Mouse (Mus musculus): ENCODE results near the gene Tas2r115. TPM values are rescaled to one million over a fixed set of nuclear protein-coding genes. Genes with fewer than 3 reads are reported as not detected.
"Not testable (repeated sequence)": the region's sequence is repeated elsewhere in the genome, so short reads cannot be mapped to it uniquely, and the experiment has no call there.

Tas2r115 gene
- polyA plus RNA-seq (2011; ENCODE audit: insufficient read depth, insufficient read length, low replicate concordance, missing spikeins), result not detected in 2 replicates

GRCm38 (mm10) chr6:132737935-132738334, at the start of gene Tas2r115:
TSS of gene Tas2r115 (minus strand) at chr6:132738035.
- no peak for TF ChIP-seq POLR2A (IDR thresholded peaks at IDR 0.05; ENCODE audit: borderline replicate concordance, control insufficient read depth, low read depth, low read length)
- TF ChIP-seq CTCF (IDR thresholded peaks at IDR 0.05; ENCODE audit: control insufficient read depth, insufficient read depth, low read length), result no peak
- H3K27ac ChIP-seq (ENCODE audit: control insufficient read depth, insufficient read depth, low read depth, low read length, poor library complexity), result no peak within 1 kb of the TSS
- 60% methylated on average over 2 of the region's 2 CpGs for WGBS
- H3K4me3 ChIP-seq (replicated peaks; ENCODE audit: control insufficient read depth, low read depth, low read length), result no peak within 1 kb of the TSS
- no peaks in the 10 kb centered on the region for H3K4me1 ChIP-seq (ENCODE audit: control insufficient read depth, insufficient read depth, low read length)

DNA sequence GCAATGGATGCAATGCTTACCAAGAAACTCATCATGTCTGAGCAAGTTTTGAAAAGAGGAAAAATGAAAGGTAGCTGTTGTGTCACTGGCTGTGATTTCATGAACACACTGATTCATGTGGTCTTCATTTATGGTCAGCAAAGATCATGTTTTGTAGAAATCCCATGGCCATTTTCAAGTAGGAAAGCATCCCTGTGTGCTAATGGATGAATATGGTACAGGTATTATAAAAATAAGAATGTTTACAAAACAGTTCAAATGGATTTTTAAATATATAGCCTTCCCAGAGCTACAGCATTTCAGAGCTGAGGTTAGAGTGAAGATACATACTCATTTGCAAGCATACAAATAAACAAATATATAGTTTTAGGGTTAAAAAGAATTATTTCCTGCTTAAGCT, 40.2 kb upstream of the Tas2r115 start, which contains the start of gene Tas2r136:
Tas2r136 (minus strand) TSS at position 101 of the 400 bp plus-strand sequence.
- H3K4me1 ChIP-seq (ENCODE audit: control insufficient read depth, insufficient read depth, low read length), result no peaks in the 10 kb centered on the region
- no peak within 1 kb of the TSS for H3K4me3 ChIP-seq (replicated peaks; ENCODE audit: control insufficient read depth, low read depth, low read length)
- TF ChIP-seq POLR2A (IDR thresholded peaks at IDR 0.05; ENCODE audit: borderline replicate concordance, control insufficient read depth, low read depth, low read length), result no peak
- TF ChIP-seq CTCF (IDR thresholded peaks at IDR 0.05; ENCODE audit: control insufficient read depth, insufficient read depth, low read length), result no peak

GRCm38 (mm10) chr6:132761831-132762230, 24.0 kb upstream of the Tas2r115 start, which contains the start of gene Tas2r102:
TSS of gene Tas2r102 (plus strand) at chr6:132762131.
- H3K27ac ChIP-seq (ENCODE audit: control insufficient read depth, insufficient read depth, low read depth, low read length, poor library complexity), result no peak within 1 kb of the TSS
- TF ChIP-seq CTCF (IDR thresholded peaks at IDR 0.05; ENCODE audit: control insufficient read depth, insufficient read depth, low read length) (no peak), POLR2A (IDR thresholded peaks at IDR 0.05; ENCODE audit: borderline replicate concordance, control insufficient read depth, low read depth, low read length) (no peak)
- no peaks in the 10 kb centered on the region for H3K4me1 ChIP-seq (ENCODE audit: control insufficient read depth, insufficient read depth, low read length)
- WGBS, result 87% methylated on average over 2 of the region's 2 CpGs
- H3K4me3 ChIP-seq (replicated peaks; ENCODE audit: control insufficient read depth, low read depth, low read length), result no peak within 1 kb of the TSS

More for the DNA sequence above, 40.2 kb upstream of the Tas2r115 start, which contains the start of gene Tas2r136:
- H3K27ac ChIP-seq (ENCODE audit: control insufficient read depth, insufficient read depth, low read depth, low read length, poor library complexity), result no peak within 1 kb of the TSS

DNA sequence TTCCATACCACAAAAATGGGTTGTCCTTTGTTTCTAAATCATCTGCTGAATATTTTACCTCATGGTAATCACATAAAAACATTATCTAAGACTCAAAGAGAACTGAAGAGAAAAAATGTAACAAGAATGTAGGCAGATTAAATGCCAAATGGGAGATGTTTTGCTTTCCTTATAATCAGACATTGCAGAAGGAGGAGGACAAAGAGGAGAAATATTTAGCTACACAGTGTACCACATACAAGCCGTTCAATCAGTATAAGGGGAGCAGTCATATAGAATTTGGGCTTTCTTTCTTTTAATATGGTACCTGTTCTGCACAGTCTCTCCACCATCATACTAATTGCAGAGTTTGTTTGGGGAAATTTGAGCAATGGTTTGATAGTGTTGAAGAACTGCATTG, 16.6 kb upstream of the Tas2r115 start, which contains the start of gene Tas2r124:
Tas2r124 (plus strand) TSS at position 301 of the 400 bp plus-strand sequence.
- no peak for TF ChIP-seq CTCF (IDR thresholded peaks at IDR 0.05; ENCODE audit: control insufficient read depth, insufficient read depth, low read length)
- TF ChIP-seq POLR2A (IDR thresholded peaks at IDR 0.05; ENCODE audit: borderline replicate concordance, control insufficient read depth, low read depth, low read length), result no peak
- 68% methylated on average over 1 of the region's 1 CpGs for WGBS
- H3K4me1 ChIP-seq (ENCODE audit: control insufficient read depth, insufficient read depth, low read length), result no peaks in the 10 kb centered on the region
- H3K4me3 ChIP-seq (replicated peaks; ENCODE audit: control insufficient read depth, low read depth, low read length), result no peak within 1 kb of the TSS
- H3K27ac ChIP-seq (ENCODE audit: control insufficient read depth, insufficient read depth, low read depth, low read length, poor library complexity), result no peak within 1 kb of the TSS

- Histone ChIP-seq H3K4me3 (replicated peaks; ENCODE audit: control insufficient read depth, low read depth, low read length) (no peak overlapping the region), H3K27ac (ENCODE audit: control insufficient read depth, insufficient read depth, low read depth, low read length, poor library complexity) (no peak overlapping the region), H3K4me1 (ENCODE audit: control insufficient read depth, insufficient read depth, low read length) (no peaks in the 10 kb centered on the region)
- no peak for TF ChIP-seq POLR2A (IDR thresholded peaks at IDR 0.05; ENCODE audit: borderline replicate concordance, control insufficient read depth, low read depth, low read length)
- no peak for TF ChIP-seq CTCF (IDR thresholded peaks at IDR 0.05; ENCODE audit: control insufficient read depth, insufficient read depth, low read length)
- WGBS, result 70% methylated on average over 2 of the region's 2 CpGs
Measured at GRCm38 (mm10) chr6:132750206-132750605, 12.4 kb upstream of the Tas2r115 start.

DNA sequence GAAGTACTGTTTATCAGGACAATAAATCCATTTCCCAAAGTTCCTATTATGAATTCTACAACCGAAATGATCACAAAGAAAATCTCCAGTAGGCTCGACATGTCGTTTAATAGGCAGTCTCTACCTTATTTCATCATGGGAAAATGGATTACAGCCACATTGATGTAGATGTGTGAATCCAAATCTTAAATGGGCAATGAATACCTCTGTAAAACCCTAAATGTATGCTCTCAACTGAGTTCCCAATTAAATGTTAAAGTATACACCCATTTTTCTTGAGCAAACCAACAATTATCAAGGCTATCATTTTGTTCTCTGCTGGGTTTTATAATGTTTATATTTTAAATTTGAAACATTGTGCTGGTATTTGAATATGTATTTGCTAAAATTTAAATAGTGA, 26.0 kb downstream of the Tas2r115 start, which contains the start of gene Tas2r122:
Tas2r122 (minus strand) TSS at position 101 of the 400 bp plus-strand sequence.
- Histone ChIP-seq H3K4me1 (ENCODE audit: control insufficient read depth, insufficient read depth, low read length) (no peaks in the 10 kb centered on the region), H3K27ac (ENCODE audit: control insufficient read depth, insufficient read depth, low read depth, low read length, poor library complexity) (no peak within 1 kb of the TSS), H3K4me3 (replicated peaks; ENCODE audit: control insufficient read depth, low read depth, low read length) (no peak within 1 kb of the TSS)
- WGBS, result 77% methylated on average over 3 of the region's 3 CpGs
- TF ChIP-seq POLR2A (IDR thresholded peaks at IDR 0.05; ENCODE audit: borderline replicate concordance, control insufficient read depth, low read depth, low read length) (no peak), CTCF (IDR thresholded peaks at IDR 0.05; ENCODE audit: control insufficient read depth, insufficient read depth, low read length) (no peak)

DNA sequence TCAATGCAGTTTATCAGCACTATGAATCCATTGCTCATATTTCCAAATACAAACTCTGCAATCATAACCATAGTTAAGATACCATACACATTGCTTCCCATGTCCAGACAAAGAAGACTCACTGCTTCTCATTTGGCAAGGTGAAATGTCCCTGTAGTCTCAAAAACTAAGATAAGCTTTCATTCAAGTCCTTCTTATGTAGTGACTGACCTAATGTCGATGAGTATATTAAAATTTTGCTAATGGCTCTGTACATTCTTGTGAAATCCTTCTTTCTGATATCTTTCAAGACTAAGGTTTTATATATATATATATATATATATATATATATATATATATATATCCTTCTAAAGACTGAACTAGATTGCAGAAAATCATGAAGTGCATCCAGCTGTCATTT, 36.9 kb downstream of the Tas2r115 start, which contains the start of gene Tas2r121:
Tas2r121 (minus strand) TSS at position 101 of the 400 bp plus-strand sequence.
- Histone ChIP-seq H3K4me1 (ENCODE audit: control insufficient read depth, insufficient read depth, low read length) (no peaks in the 10 kb centered on the region), H3K27ac (ENCODE audit: control insufficient read depth, insufficient read depth, low read depth, low read length, poor library complexity) (no peak within 1 kb of the TSS), H3K4me3 (replicated peaks; ENCODE audit: control insufficient read depth, low read depth, low read length) (no peak within 1 kb of the TSS)
- TF ChIP-seq POLR2A (IDR thresholded peaks at IDR 0.05; ENCODE audit: borderline replicate concordance, control insufficient read depth, low read depth, low read length) (no peak), CTCF (IDR thresholded peaks at IDR 0.05; ENCODE audit: control insufficient read depth, insufficient read depth, low read length) (no peak)
- WGBS, result 47% methylated on average over 1 of the region's 1 CpGs

DNA sequence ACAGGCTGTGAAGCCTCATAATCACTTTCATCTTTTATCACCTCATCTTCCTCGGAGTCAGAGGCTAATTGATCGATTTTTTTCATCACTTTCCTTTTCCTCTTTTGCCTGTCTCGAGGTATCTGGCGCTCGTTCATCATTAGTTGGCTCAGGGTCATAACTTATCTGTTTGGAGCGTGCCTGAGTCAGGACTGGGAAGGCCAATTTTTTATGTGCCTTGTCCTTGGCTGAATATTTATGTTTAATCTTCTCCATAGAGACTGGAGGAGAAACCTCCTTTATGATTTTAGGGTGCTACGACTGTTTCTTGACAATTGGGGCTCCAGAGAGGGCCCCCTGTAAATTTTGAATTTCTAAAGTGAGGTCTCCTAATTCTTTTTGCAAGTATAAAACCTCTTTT, 46.2 kb downstream of the Tas2r115 start:
- not testable (repeated sequence) for H3K4me1 ChIP-seq (ENCODE audit: control insufficient read depth, insufficient read depth, low read length); H3K27ac ChIP-seq (ENCODE audit: control insufficient read depth, insufficient read depth, low read depth, low read length, poor library complexity); H3K4me3 ChIP-seq (replicated peaks; ENCODE audit: control insufficient read depth, low read depth, low read length)
- WGBS, result 77% methylated on average over 7 of the region's 7 CpGs

Other genes with a start within 250 kb of the Tas2r115 start
- not detected in 2 replicates for gene Prh1, start 168.2 kb downstream of the Tas2r115 start, polyA plus RNA-seq (2011; ENCODE audit: insufficient read depth, insufficient read length, low replicate concordance, missing spikeins)
- gene Prp2, start 142.1 kb downstream of the Tas2r115 start, polyA plus RNA-seq (2011; ENCODE audit: insufficient read depth, insufficient read length, low replicate concordance, missing spikeins), result not detected in 2 replicates
- not detected in 2 replicates for gene A630073D07Rik, start 86.5 kb downstream of the Tas2r115 start, polyA plus RNA-seq (2011; ENCODE audit: insufficient read depth, insufficient read length, low replicate concordance, missing spikeins)
- gene Tas2r120, start 81.1 kb downstream of the Tas2r115 start, polyA plus RNA-seq (2011; ENCODE audit: insufficient read depth, insufficient read length, low replicate concordance, missing spikeins), result not detected in 2 replicates
- not detected in 2 replicates for gene Tas2r121, start 37.0 kb downstream of the Tas2r115 start, polyA plus RNA-seq (2011; ENCODE audit: insufficient read depth, insufficient read length, low replicate concordance, missing spikeins)
- not detected in 2 replicates for gene Tas2r122, start 26.1 kb downstream of the Tas2r115 start, polyA plus RNA-seq (2011; ENCODE audit: insufficient read depth, insufficient read length, low replicate concordance, missing spikeins)
- gene Tas2r124, start 16.7 kb upstream of the Tas2r115 start, polyA plus RNA-seq (2011; ENCODE audit: insufficient read depth, insufficient read length, low replicate concordance, missing spikeins), result not detected in 2 replicates
- not detected in 2 replicates for gene Tas2r102, start 24.1 kb upstream of the Tas2r115 start, polyA plus RNA-seq (2011; ENCODE audit: insufficient read depth, insufficient read length, low replicate concordance, missing spikeins)
- gene Tas2r136, start 40.1 kb upstream of the Tas2r115 start, polyA plus RNA-seq (2011; ENCODE audit: insufficient read depth, insufficient read length, low replicate concordance, missing spikeins), result not detected in 2 replicates
- gene Tas2r117, start 64.8 kb upstream of the Tas2r115 start, polyA plus RNA-seq (2011; ENCODE audit: insufficient read depth, insufficient read length, low replicate concordance, missing spikeins), result not detected in 2 replicates
- gene Tas2r123, start 109.1 kb upstream of the Tas2r115 start, polyA plus RNA-seq (2011; ENCODE audit: insufficient read depth, insufficient read length, low replicate concordance, missing spikeins), result not detected in 2 replicates
- gene Tas2r116, start 117.4 kb upstream of the Tas2r115 start, polyA plus RNA-seq (2011; ENCODE audit: insufficient read depth, insufficient read length, low replicate concordance, missing spikeins), result not detected in 2 replicates
- not detected in 2 replicates for gene Tas2r110, start 130.0 kb upstream of the Tas2r115 start, polyA plus RNA-seq (2011; ENCODE audit: insufficient read depth, insufficient read length, low replicate concordance, missing spikeins)
- not detected in 2 replicates for gene Tas2r113, start 155.0 kb upstream of the Tas2r115 start, polyA plus RNA-seq (2011; ENCODE audit: insufficient read depth, insufficient read length, low replicate concordance, missing spikeins)
- not detected in 2 replicates for gene Tas2r125, start 171.6 kb upstream of the Tas2r115 start, polyA plus RNA-seq (2011; ENCODE audit: insufficient read depth, insufficient read length, low replicate concordance, missing spikeins)
- not detected in 2 replicates for gene Tas2r129, start 213.1 kb upstream of the Tas2r115 start, polyA plus RNA-seq (2011; ENCODE audit: insufficient read depth, insufficient read length, low replicate concordance, missing spikeins)
- not detected in 2 replicates for gene Tas2r131, start 219.9 kb upstream of the Tas2r115 start, polyA plus RNA-seq (2011; ENCODE audit: insufficient read depth, insufficient read length, low replicate concordance, missing spikeins)
- gene Tas2r109, start 242.9 kb upstream of the Tas2r115 start, polyA plus RNA-seq (2011; ENCODE audit: insufficient read depth, insufficient read length, low replicate concordance, missing spikeins), result not detected in 2 replicates